Mouse (Mus musculus) hindbrain, postnatal 0 days (tissue): ENCODE measurements around the gene Olfr221. TPM values are rescaled to one million over a fixed set of nuclear protein-coding genes. Genes with fewer than 3 reads are reported as not detected.

Experiments
- ATAC-seq: fragments of 200-750 bp; cut with Nextera tagmentation; 2 replicates; pipeline ENCODE4 v1.8.0; 2017; ENCODE audit warnings: mild to moderate bottlenecking, moderate TSS enrichment, moderate library complexity
- DNase-seq: peaks from one replicate; pipeline ENCODE4 v3.0.0-alpha.2; 2015; ENCODE audit warnings: low spot score
- H3K27ac ChIP-seq: fragments of 300-500 bp; sonication (generic); 2 replicates; pipeline ENCODE4 v1.5.1; 2014; ENCODE audit warnings: mild to moderate bottlenecking
- H3K27me3 ChIP-seq: fragments of 300-500 bp; sonication (generic); 2 replicates; pipeline ENCODE4 v1.6.1; 2014; ENCODE audit warnings: low read length, mixed read lengths; ENCODE audit not compliant: insufficient read depth
- H3K36me3 ChIP-seq: fragments of 300-500 bp; sonication (generic); 2 replicates; pipeline ENCODE4 v1.6.1; 2014; ENCODE audit warnings: low read length, mixed read lengths; ENCODE audit not compliant: insufficient read depth
- H3K4me1 ChIP-seq: fragments of 300-500 bp; sonication (generic); 2 replicates; pipeline ENCODE4 v1.6.1; 2014; ENCODE audit warnings: antibody characterized with exemption, low read length, mixed read lengths; ENCODE audit not compliant: insufficient read depth
- H3K4me2 ChIP-seq: fragments of 300-500 bp; sonication (generic); 2 replicates; pipeline ENCODE4 v1.6.1; 2014; ENCODE audit warnings: low read depth, mild to moderate bottlenecking, low read length, moderate library complexity, mixed read lengths
- H3K4me3 ChIP-seq: fragments of 300-500 bp; sonication (generic); 2 replicates; pipeline ENCODE4 v1.5.1; 2014; ENCODE audit warnings: low read length
- H3K9ac ChIP-seq: fragments of 300-500 bp; sonication (generic); replicated peaks from 2 replicates; pipeline ENCODE4 v1.6.1; 2014; ENCODE audit warnings: mild to moderate bottlenecking, low read length, moderate library complexity, mixed read lengths
- H3K9me3 ChIP-seq: fragments of 300-500 bp; sonication (generic); 2 replicates; pipeline ENCODE4 v1.6.1; 2016; ENCODE audit warnings: low read length, mixed read lengths
- CTCF ChIP-seq: IDR thresholded peaks from 2 replicates; pipeline ENCODE4 v1.5.1; 2016; ENCODE audit warnings: antibody characterized with exemption, control low read depth, low read depth
- WGBS: fragments of 180-500 bp; shearing (Covaris S2); extraction: QIAGEN DNeasy Blood & Tissue Kit; methylation state at CpG from one replicate; pipeline ENCODE4 v1.1.7; 2014; 5-methylcytosine and 5-hydroxymethylcytosine counted together
- polyA plus RNA-seq: library from polyadenylated mRNA; unstranded; fragments of >200 nt; fragmentation: Nextera tagmentation; extraction: Ambion mirVana; gene quantifications from 2 replicates; pipeline ENCODE4 v1.2.1, GENCODE M21; 2015
- total RNA-seq: library from RNA; depleted of rRNA; stranded (reverse); fragments of >200 nt; gene quantifications from 2 replicates; pipeline ENCODE4 v1.2.3, GENCODE M21; 2014

Gene Olfr221
- total and polyA plus RNA-seq, 2 experiments from 2014 or later, result not detected

DNA sequence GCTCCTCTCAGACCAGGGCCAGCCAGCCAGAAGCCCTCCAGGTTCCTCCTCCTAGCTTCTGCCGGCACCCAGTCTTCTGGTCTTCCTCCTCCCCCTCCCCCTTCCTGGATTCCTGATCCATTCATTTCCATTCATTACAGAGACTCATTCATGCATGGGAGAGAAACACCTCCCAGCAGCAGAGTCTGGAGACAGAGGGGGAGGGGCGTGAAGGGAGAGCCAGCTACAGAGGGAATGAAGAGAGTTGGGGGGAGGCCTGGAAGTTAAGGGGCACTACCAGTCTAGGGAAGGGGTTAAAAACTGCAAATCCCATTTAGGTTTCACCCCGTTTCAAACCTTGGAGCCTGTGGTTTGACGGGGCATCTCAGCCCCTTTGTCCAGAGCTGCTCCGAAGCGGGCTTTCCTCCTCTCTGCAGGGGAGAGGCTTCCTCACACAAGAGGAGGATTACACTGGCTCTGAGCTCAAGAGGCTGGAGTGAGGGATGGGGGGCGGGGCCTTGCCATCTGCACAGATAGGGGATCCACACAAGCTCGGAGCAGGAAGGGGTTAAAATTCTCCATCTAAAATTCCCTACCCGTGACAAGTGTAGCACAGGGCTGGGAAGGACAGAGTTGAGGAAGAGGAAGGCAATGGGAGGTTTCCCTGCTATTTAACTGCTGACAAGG, 31.7 kb downstream of the Olfr221 start:
- peaks cover 37% of the 10 kb centered on the region for H3K4me1 ChIP-seq
- ATAC-seq (peak; percentile 82), DNase-seq (peak; percentile 93)
- H3K27ac ChIP-seq, result peak overlapping the region; percentile 96
- no peak for TF ChIP-seq CTCF
- H3K27me3 ChIP-seq, result no peaks in the 10 kb centered on the region
- H3K9me3 ChIP-seq, result no peaks in the 10 kb centered on the region
- H3K4me3 ChIP-seq, result peak overlapping the region; percentile 26
- peak overlapping the region; percentile 55 for H3K4me2 ChIP-seq
- 2% methylated on average over 9 of the region's 9 CpGs for WGBS
- peaks cover 15% of the 10 kb centered on the region for H3K36me3 ChIP-seq
- H3K9ac ChIP-seq, result peak overlapping the region; percentile 46

DNA sequence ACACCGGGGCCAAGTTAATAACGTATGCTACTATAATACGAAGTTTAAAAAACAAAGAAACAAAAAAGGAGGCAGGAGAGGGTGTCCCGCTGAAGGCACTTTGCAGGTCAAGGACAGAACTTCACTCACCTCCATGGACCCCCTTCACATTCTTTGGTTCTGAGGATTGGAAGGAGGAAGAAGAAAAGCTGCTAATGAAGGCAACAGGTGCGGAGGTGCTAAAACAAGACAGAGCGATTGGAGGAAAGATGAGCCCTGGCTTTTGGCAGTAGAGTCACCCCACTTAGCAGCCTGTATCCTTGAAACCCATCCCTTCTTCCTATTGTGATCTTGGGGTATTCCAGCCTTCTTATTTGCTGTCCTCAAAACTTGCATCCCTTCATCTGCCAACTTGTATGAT, 32.4 kb downstream of the Olfr221 start:
- DNase-seq (no peak), ATAC-seq (no peak)
- H3K27ac ChIP-seq, result peak overlapping the region; percentile 96
- TF ChIP-seq CTCF, result no peak
- peak overlapping the region; percentile 55 for H3K4me2 ChIP-seq
- H3K9me3 ChIP-seq, result no peaks in the 10 kb centered on the region
- H3K4me3 ChIP-seq, result peak overlapping the region; percentile 26
- H3K9ac ChIP-seq, result peak overlapping the region; percentile 46
- peaks cover 21% of the 10 kb centered on the region for H3K36me3 ChIP-seq
- WGBS, result 37% methylated on average over 6 of the region's 6 CpGs
- H3K4me1 ChIP-seq, result peaks cover 34% of the 10 kb centered on the region
- H3K27me3 ChIP-seq, result no peaks in the 10 kb centered on the region

DNA sequence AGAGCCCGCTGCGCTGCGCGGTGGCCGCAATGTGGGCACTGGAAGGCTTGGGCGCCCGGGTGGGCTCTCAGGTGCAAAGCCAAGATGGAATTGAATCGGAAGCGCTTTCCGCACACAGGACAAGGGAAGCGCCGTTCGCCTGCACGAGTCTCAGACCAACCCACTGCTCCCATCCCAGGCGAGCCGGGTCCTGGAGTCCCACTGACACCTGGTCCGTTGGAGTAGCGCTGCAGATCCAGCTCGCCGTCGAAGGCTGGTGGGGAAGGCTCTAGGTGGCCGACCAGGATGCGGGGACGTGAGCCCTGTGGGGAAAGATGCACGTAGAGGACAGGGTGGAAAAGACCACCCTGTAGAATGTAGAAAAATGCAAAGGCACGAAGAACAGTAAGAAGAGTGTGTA, 32.9 kb downstream of the Olfr221 start:
- H3K4me1 ChIP-seq, result peaks cover 34% of the 10 kb centered on the region
- no peaks in the 10 kb centered on the region for H3K27me3 ChIP-seq
- H3K4me2 ChIP-seq, result peak overlapping the region; percentile 55
- ATAC-seq, result no peak
- H3K4me3 ChIP-seq, result peak overlapping the region; percentile 26
- peaks cover 25% of the 10 kb centered on the region for H3K36me3 ChIP-seq
- no peaks in the 10 kb centered on the region for H3K9me3 ChIP-seq
- 25% methylated on average over 26 of the region's 26 CpGs for WGBS
- H3K9ac ChIP-seq, result peak overlapping the region; percentile 46; the same call in 1 of the 2 replicates
- no peak for TF ChIP-seq CTCF
- no peak for DNase-seq
- peak overlapping the region; percentile 96 for H3K27ac ChIP-seq

DNA sequence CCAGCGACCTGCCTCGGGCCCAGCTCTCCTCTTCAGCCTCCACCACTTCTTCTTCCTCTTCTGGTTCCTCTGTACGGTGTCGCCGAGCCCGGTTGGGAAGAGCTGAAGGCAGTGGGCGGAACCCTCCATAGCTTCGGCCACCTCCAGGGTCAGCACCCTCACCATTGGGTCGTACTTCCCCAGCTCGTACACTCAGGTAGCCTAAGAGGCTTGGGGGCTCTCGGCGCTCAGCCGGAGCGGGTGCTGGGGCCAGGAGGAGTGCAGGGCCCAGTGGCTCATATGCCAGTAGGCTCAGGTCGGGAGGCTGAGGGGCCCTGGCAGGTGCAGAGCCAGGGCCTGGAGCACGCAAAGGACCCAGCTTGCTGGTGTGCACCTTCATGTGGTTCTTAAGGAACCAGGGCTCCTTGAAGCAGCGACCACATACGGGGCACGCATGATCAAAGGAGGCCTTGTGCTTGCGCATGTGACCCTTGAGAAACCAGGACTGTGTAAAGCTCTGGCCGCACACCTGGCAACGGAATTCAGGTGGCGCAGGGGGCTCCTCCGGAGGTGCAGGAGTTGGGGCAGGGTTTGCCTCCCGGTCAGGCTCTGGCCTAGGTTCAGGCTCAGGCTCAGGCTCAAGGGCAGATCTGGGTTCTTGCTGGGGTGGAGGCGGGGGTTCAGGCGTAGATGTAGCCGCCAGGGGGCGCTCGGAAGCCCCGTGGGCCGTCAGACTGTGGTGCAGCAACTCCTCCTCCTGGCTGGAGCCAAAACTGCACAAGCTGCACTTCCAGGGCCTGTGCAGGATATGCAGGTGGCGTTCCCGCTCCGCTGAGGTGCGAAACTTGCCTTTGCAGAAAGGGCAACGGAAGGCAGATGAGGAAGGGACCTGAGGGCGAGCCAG, 33.7 kb downstream of the Olfr221 start:
- peak overlapping the region; percentile 96 for H3K27ac ChIP-seq
- peaks cover 39% of the 10 kb centered on the region for H3K4me1 ChIP-seq
- H3K9ac ChIP-seq, result peak overlapping the region; percentile 46
- peak overlapping the region; percentile 26 for H3K4me3 ChIP-seq
- peak overlapping the region; percentile 55 for H3K4me2 ChIP-seq
- DNase-seq, result peak; percentile 94
- H3K9me3 ChIP-seq, result no peaks in the 10 kb centered on the region
- H3K36me3 ChIP-seq, result peaks cover 25% of the 10 kb centered on the region
- peak; percentile 51 for ATAC-seq
- TF ChIP-seq CTCF, result peak; percentile 100
- H3K27me3 ChIP-seq, result no peaks in the 10 kb centered on the region
- 48% methylated on average over 38 of the region's 38 CpGs for WGBS

DNA sequence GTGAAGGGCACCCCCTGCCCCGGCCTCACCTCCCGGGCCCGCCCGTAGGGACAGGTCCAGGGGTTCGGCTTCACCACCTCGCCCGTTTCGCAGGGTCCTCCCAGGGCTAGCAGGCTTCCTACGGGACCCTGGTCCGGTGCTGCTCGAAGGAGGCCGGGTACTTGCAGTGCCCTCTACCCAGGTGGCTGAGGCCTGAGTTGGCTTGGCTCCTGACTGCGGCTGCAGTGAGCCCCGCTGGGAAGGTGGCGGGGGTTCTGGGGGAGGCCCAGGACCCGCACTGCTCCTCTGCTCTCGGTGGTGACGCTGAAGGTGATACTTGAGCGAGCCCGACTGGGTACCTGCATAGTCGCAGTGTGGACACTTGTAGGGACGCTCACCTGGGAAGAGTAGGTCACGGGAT, 35.5 kb downstream of the Olfr221 start:
- Histone ChIP-seq H3K4me1 (peaks cover 30% of the 10 kb centered on the region), H3K27ac (no peak overlapping the region; the same call in 1 of the 2 replicates), H3K27me3 (no peaks in the 10 kb centered on the region), H3K4me3 (no peak overlapping the region), H3K9ac (no peak overlapping the region), H3K4me2 (no peak overlapping the region), H3K9me3 (no peaks in the 10 kb centered on the region), H3K36me3 (peaks cover 40% of the 10 kb centered on the region)
- ATAC-seq (no peak), DNase-seq (no peak)
- WGBS, result 92% methylated on average over 23 of the region's 23 CpGs
- TF ChIP-seq CTCF, result no peak

DNA sequence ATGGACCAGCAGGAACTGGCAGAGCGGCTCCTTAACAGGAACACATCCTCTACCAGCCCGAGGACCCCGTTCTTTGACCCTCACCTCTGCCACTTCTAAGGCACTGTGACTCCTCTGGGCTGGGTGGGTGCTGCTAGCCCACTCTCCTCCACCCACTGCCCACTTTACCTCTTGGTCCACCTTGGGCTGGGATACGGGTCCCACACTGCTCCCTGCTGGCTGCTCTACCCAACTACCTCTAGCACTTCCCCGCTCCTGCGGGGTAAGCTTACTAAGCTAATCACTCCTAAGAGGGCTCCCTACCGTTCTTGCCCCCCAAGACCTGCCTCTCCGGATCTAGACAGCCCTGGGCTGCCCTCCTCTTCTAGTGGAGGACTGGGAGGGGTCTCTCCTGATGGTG, 36.0 kb downstream of the Olfr221 start:
- 72% methylated on average over 8 of the region's 8 CpGs for WGBS
- no peak overlapping the region for H3K4me2 ChIP-seq
- H3K36me3 ChIP-seq, result peaks cover 40% of the 10 kb centered on the region
- H3K27me3 ChIP-seq, result no peaks in the 10 kb centered on the region
- TF ChIP-seq CTCF, result peak; percentile 56
- peaks cover 24% of the 10 kb centered on the region for H3K4me1 ChIP-seq
- no peak overlapping the region for H3K9ac ChIP-seq
- DNase-seq (peak; percentile 49), ATAC-seq (no peak)
- no peaks in the 10 kb centered on the region for H3K9me3 ChIP-seq
- peak overlapping the region; percentile 0; the same call in 1 of the 2 replicates for H3K27ac ChIP-seq
- no peak overlapping the region for H3K4me3 ChIP-seq

DNA sequence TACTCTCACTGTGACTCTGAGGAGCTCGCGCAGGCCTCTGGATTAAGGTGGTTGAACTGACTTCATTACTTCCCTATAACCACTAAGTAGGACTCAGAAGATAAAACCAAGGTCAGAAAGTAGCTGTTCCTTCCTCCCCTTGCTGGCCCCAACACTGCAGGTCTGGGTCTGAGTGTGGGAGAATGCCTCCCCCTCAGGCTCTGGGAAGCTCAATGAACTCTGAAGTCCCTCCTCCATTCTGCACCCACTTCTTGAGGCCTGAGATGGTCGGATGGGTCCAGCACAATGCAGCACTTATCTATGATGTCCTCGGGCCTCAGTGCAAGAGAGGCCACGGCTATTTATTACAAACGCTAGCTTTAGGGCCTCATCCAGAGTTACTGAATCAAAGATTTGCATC, 36.6 kb downstream of the Olfr221 start:
- peak overlapping the region; percentile 81; the same call in 1 of the 2 replicates for H3K27ac ChIP-seq
- no peaks in the 10 kb centered on the region for H3K9me3 ChIP-seq
- WGBS, result 69% methylated on average over 6 of the region's 6 CpGs
- no peak for ATAC-seq
- DNase-seq, result no peak
- peaks cover 43% of the 10 kb centered on the region for H3K36me3 ChIP-seq
- H3K27me3 ChIP-seq, result no peaks in the 10 kb centered on the region
- H3K4me2 ChIP-seq, result no peak overlapping the region
- TF ChIP-seq CTCF, result no peak
- no peak overlapping the region for H3K4me3 ChIP-seq
- H3K9ac ChIP-seq, result no peak overlapping the region
- peaks cover 24% of the 10 kb centered on the region for H3K4me1 ChIP-seq
